Mouse (Mus musculus): ENCODE data around the gene Gpam. TPM values are rescaled to one million over a fixed set of nuclear protein-coding genes. Genes with fewer than 3 reads are reported as not detected.
"Not testable (repeated sequence)": the region's sequence is repeated elsewhere in the genome, so short reads cannot be mapped to it uniquely, and the experiment has no call there.

Gpam gene
- total and polyA plus RNA-seq, 3 experiments: 75.4 to 173 (median 149) TPM

DNA sequence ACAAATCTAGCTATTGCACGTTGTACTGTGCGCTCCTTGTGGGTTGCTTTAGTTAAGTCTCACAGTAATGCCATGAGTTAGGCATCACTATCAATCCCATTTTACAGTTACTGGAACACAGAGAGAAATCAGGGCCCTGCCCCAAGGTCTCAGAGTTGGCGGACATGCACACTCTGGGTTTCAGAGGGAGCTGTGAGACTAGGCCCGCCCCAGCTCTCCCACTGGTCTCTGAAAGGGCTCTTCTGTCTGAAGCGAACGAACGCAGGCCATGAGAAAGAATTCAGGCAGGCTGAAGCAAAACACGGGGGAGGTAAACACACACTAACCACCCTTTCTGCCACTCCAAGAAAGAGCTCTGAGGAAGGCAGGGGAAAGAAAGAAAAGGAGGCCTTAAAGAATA, 31.6 kb upstream of the Gpam start:
- no peak for DNase-seq
- Histone ChIP-seq H3K27ac (no peak overlapping the region), H3K36me3 (ENCODE audit: control insufficient read depth, insufficient read depth, low read length) (no peaks in the 10 kb centered on the region), H3K9ac (ENCODE audit: low read depth, low read length) (no peak overlapping the region), H3K79me2 (replicated peaks; ENCODE audit: control insufficient read depth, insufficient read depth, low read length) (no peaks in the 10 kb centered on the region), H3K27me3 (ENCODE audit: control insufficient read depth, insufficient read depth, low read length) (no peaks in the 10 kb centered on the region), H3K4me3 (no peak overlapping the region), H3K4me1 (ENCODE audit: control insufficient read depth, insufficient read depth, low read length) (no peaks in the 10 kb centered on the region)
- WGBS: 74% methylated on average over 8 of the region's 8 CpGs
- TF ChIP-seq EP300 (IDR thresholded peaks at IDR 0.05; ENCODE audit: insufficient read depth, low read depth, low read length): no peak
- TF ChIP-seq POLR2A (IDR thresholded peaks at IDR 0.05; ENCODE audit: insufficient read depth, low read depth, low read length): no peak
- TF ChIP-seq CTCF (IDR thresholded peaks at IDR 0.05): no peak
- intact Hi-C loops (cut with DNase I): no loop called here

DNA sequence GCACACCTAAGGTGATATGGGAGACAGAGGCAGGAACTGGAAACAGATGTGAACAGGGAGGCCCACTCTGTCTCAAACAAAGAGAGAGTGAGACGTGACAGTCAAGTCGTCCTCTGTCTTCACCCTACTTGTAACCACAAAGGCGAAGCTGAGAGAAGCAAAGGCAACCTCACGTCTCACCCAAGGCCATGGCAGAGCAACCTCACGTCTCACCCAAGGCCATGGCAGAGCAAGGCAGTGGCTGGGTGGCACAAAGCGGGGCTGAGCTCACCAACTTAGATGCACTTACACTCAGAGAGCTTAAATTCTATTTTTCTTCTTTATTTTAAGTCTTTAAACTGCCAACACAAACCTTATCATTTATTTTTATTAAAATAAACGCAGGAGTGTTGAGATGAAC, 30.0 kb upstream of the Gpam start:
- no peaks in the 10 kb centered on the region for H3K27me3 ChIP-seq (ENCODE audit: control insufficient read depth, insufficient read depth, low read length)
- DNase-seq: no peak
- H3K36me3 ChIP-seq (ENCODE audit: control insufficient read depth, insufficient read depth, low read length): no peaks in the 10 kb centered on the region
- TF ChIP-seq POLR2A (IDR thresholded peaks at IDR 0.05; ENCODE audit: insufficient read depth, low read depth, low read length) (no peak), CTCF (IDR thresholded peaks at IDR 0.05) (no peak), EP300 (IDR thresholded peaks at IDR 0.05; ENCODE audit: insufficient read depth, low read depth, low read length) (no peak)
- intact Hi-C loops (cut with DNase I): no loop called here
- no peaks in the 10 kb centered on the region for H3K4me1 ChIP-seq (ENCODE audit: control insufficient read depth, insufficient read depth, low read length)
- H3K9ac ChIP-seq (ENCODE audit: low read depth, low read length): no peak overlapping the region
- no peak overlapping the region for H3K4me3 ChIP-seq
- no peaks in the 10 kb centered on the region for H3K79me2 ChIP-seq (replicated peaks; ENCODE audit: control insufficient read depth, insufficient read depth, low read length)
- 77% methylated on average over 7 of the region's 7 CpGs for WGBS
- no peak overlapping the region for H3K27ac ChIP-seq

DNA sequence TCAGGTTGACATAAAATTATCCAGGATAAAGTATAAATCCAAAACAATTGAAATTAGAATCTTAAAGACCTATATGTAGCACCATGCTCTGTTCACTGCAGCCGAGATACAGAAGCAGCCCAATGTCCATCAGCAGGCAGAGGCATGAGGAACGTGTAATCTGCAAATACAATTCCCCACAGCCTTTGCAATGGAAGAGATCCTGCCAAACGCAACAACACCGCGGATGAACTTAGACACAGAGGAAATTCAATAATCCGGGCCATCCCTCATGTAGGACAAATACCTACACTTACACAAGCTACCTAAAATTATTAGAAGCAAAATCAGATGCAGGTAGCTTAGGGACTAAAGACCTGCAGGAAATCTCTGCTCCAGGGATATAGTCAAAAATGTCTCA, 25.9 kb upstream of the Gpam start:
- Histone ChIP-seq H3K4me1 (ENCODE audit: control insufficient read depth, insufficient read depth, low read length) (no peaks in the 10 kb centered on the region), H3K27ac (no peak overlapping the region), H3K27me3 (ENCODE audit: control insufficient read depth, insufficient read depth, low read length) (no peaks in the 10 kb centered on the region), H3K79me2 (replicated peaks; ENCODE audit: control insufficient read depth, insufficient read depth, low read length) (no peaks in the 10 kb centered on the region), H3K36me3 (ENCODE audit: control insufficient read depth, insufficient read depth, low read length) (no peaks in the 10 kb centered on the region), H3K4me3 (no peak overlapping the region), H3K9ac (ENCODE audit: low read depth, low read length) (no peak overlapping the region)
- TF ChIP-seq POLR2A (IDR thresholded peaks at IDR 0.05; ENCODE audit: insufficient read depth, low read depth, low read length) (no peak), EP300 (IDR thresholded peaks at IDR 0.05; ENCODE audit: insufficient read depth, low read depth, low read length) (no peak), CTCF (IDR thresholded peaks at IDR 0.05) (no peak)
- intact Hi-C loops (cut with DNase I): no loop called here
- DNase-seq: no peak
- 80% methylated on average over 6 of the region's 6 CpGs for WGBS

DNA sequence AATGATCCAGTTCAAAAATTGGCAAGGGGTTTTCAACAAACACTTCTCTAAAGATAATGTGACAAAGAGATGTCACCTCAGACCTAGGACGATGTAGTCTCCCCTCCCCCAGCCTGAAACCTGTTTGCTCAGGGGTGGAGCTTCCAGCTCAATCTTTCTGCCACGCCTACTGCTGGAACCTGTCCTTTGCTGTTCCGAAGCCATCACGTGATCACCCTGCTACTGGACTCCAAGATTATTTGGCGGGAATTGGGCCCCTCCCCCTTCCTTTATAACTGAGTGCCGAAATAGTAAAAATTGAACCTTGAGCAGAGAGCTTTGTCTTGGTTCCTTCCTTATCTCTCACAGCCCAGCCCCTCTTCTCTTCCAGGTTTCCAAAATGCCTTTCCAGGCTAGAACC, 25.2 kb upstream of the Gpam start:
- intact Hi-C loops (cut with DNase I); H3K4me3 ChIP-seq; DNase-seq; H3K4me1 ChIP-seq (ENCODE audit: control insufficient read depth, insufficient read depth, low read length); H3K36me3 ChIP-seq (ENCODE audit: control insufficient read depth, insufficient read depth, low read length); H3K27me3 ChIP-seq (ENCODE audit: control insufficient read depth, insufficient read depth, low read length); H3K9ac ChIP-seq (ENCODE audit: low read depth, low read length); H3K27ac ChIP-seq; H3K79me2 ChIP-seq (replicated peaks; ENCODE audit: control insufficient read depth, insufficient read depth, low read length): not testable (repeated sequence)
- WGBS: 68% methylated on average over 6 of the region's 6 CpGs

DNA sequence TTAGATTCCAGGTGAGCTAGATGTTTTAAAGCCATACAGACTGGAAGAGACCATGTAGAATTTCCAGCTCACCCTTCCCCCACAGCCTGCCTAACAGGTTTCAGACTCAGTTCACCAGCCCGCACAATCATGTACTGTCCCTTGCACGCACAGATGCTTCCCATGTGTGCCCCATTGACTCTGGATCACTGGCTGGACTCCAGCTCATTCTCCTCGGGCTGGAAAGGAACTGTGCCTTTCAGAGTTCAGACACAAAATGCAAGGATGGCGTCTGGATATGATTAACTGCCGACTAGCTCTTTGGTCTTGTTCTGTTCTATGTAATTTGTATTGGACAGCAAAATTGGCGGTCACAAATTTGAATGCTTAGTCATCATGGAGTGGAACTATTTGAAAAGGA, 22.6 kb upstream of the Gpam start:
- Histone ChIP-seq H3K27me3 (ENCODE audit: control insufficient read depth, insufficient read depth, low read length) (no peaks in the 10 kb centered on the region), H3K79me2 (replicated peaks; ENCODE audit: control insufficient read depth, insufficient read depth, low read length) (no peaks in the 10 kb centered on the region), H3K27ac (no peak overlapping the region), H3K4me1 (ENCODE audit: control insufficient read depth, insufficient read depth, low read length) (no peaks in the 10 kb centered on the region), H3K4me3 (no peak overlapping the region), H3K36me3 (ENCODE audit: control insufficient read depth, insufficient read depth, low read length) (no peaks in the 10 kb centered on the region), H3K9ac (ENCODE audit: low read depth, low read length) (no peak overlapping the region)
- intact Hi-C loops (cut with DNase I): no loop called here
- no peak for DNase-seq
- TF ChIP-seq POLR2A (IDR thresholded peaks at IDR 0.05; ENCODE audit: insufficient read depth, low read depth, low read length): no peak
- no peak for TF ChIP-seq CTCF (IDR thresholded peaks at IDR 0.05)
- TF ChIP-seq EP300 (IDR thresholded peaks at IDR 0.05; ENCODE audit: insufficient read depth, low read depth, low read length): no peak
- WGBS: 74% methylated on average over 6 of the region's 6 CpGs

DNA sequence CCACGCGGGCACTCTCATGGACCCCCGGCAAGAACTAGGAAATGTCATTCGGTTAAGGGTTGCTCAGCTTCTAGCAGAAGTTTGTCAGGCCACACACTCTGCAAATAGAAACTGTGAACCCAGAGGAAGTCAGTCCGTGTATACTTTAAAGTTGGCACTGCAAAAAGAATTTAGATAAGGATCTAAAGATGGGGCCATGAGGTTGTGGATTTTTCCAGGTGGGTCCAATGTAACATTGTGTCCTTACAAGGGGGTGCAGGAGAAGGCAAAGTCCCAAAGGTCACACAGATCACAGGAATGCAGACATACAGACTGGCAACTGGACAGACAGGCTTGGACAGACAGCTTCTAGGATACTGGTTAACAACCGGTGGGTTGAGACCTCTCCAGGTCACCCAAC, 21.1 kb upstream of the Gpam start:
- no peak for TF ChIP-seq CTCF (IDR thresholded peaks at IDR 0.05)
- TF ChIP-seq EP300 (IDR thresholded peaks at IDR 0.05; ENCODE audit: insufficient read depth, low read depth, low read length): no peak
- no peak for TF ChIP-seq POLR2A (IDR thresholded peaks at IDR 0.05; ENCODE audit: insufficient read depth, low read depth, low read length)
- Histone ChIP-seq H3K27ac (no peak overlapping the region), H3K27me3 (ENCODE audit: control insufficient read depth, insufficient read depth, low read length) (no peaks in the 10 kb centered on the region), H3K36me3 (ENCODE audit: control insufficient read depth, insufficient read depth, low read length) (no peaks in the 10 kb centered on the region), H3K79me2 (replicated peaks; ENCODE audit: control insufficient read depth, insufficient read depth, low read length) (no peaks in the 10 kb centered on the region), H3K9ac (ENCODE audit: low read depth, low read length) (no peak overlapping the region), H3K4me3 (no peak overlapping the region), H3K4me1 (ENCODE audit: control insufficient read depth, insufficient read depth, low read length) (no peaks in the 10 kb centered on the region)
- intact Hi-C loops (cut with DNase I): no loop called here
- WGBS: 78% methylated on average over 6 of the region's 6 CpGs
- no peak for DNase-seq

DNA sequence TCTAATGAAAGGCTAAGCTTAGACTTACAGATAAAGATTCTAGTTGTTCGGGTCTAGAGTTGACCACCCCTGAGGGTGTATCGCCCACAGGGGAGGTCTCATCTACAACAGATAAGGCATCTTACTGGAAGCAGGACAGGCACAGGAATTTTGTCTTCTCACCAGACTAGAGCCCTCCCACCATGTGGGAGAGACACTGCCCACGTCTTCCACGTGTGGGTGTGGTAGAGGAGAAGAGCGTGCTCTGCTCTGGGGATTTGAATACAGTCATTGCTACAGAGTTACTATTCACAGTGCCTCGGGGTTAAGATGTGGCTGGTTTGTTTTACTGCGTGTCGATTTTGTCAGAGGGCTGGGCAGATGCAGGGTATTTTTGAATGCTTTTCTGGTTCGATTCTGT, 20.5 kb upstream of the Gpam start:
- no peaks in the 10 kb centered on the region for H3K4me1 ChIP-seq (ENCODE audit: control insufficient read depth, insufficient read depth, low read length)
- H3K79me2 ChIP-seq (replicated peaks; ENCODE audit: control insufficient read depth, insufficient read depth, low read length): no peaks in the 10 kb centered on the region
- whole genome bisulfite sequencing: 68% methylated on average over 9 of the region's 9 CpGs
- no peak for DNase-seq
- H3K4me3 ChIP-seq: no peak overlapping the region
- intact Hi-C loops (cut with DNase I): no loop called here
- no peak overlapping the region for H3K27ac ChIP-seq
- H3K36me3 ChIP-seq (ENCODE audit: control insufficient read depth, insufficient read depth, low read length): no peaks in the 10 kb centered on the region
- TF ChIP-seq EP300 (IDR thresholded peaks at IDR 0.05; ENCODE audit: insufficient read depth, low read depth, low read length) (no peak), POLR2A (IDR thresholded peaks at IDR 0.05; ENCODE audit: insufficient read depth, low read depth, low read length) (no peak), CTCF (IDR thresholded peaks at IDR 0.05) (no peak)
- no peaks in the 10 kb centered on the region for H3K27me3 ChIP-seq (ENCODE audit: control insufficient read depth, insufficient read depth, low read length)
- no peak overlapping the region for H3K9ac ChIP-seq (ENCODE audit: low read depth, low read length)

Measured in heart, adult 2 months (tissue).